Mouse (Mus musculus): Measurements from ENCODE around the gene Amer3. TPM values are rescaled to one million over a fixed set of nuclear protein-coding genes. Genes with fewer than 3 reads are reported as not detected.
"Not testable (repeated sequence)": the region's sequence is repeated elsewhere in the genome, so short reads cannot be mapped to it uniquely, and the experiment has no call there.

The Amer3 gene
- polyA plus RNA-seq, 2 experiments: 0.06 TPM; not detected in 1

- Histone ChIP-seq H3K4me3 (replicated peaks; ENCODE audit: low read length) (no peak overlapping the region), H3K27ac (replicated peaks; ENCODE audit: low read depth, low read length) (no peak overlapping the region), H3K4me1 (ENCODE audit: control insufficient read depth, insufficient read depth, low read length) (no peaks in the 10 kb centered on the region), H3K4me2 (replicated peaks; ENCODE audit: low read depth, low read length, severe bottlenecking) (no peak overlapping the region), H3K36me3 (ENCODE audit: control insufficient read depth, insufficient read depth, low read length) (no peaks in the 10 kb centered on the region), H3K9me3 (ENCODE audit: control insufficient read depth, low read length) (no peaks in the 10 kb centered on the region), H3K9ac (ENCODE audit: low read depth, low read length, severe bottlenecking) (no peak overlapping the region), H3K27me3 (ENCODE audit: control insufficient read depth, insufficient read depth, low read length) (no peaks in the 10 kb centered on the region)
- peak; percentile 65 for ATAC-seq (ENCODE audit: low FRiP score, low read depth)
- peak; percentile 82 for DNase-seq (ENCODE audit: low spot score)
- TF ChIP-seq POLR2A (IDR thresholded peaks at IDR 0.05; ENCODE audit: borderline replicate concordance, extremely low read depth, insufficient read depth, insufficient read length): no peak
- 13% methylated on average over 8 of the region's 8 CpGs for WGBS
Measured at GRCm38 (mm10) chr1:34602363-34602762, 22.9 kb downstream of the Amer3 start.

- ATAC-seq (ENCODE audit: low FRiP score, low read depth) (no peak), DNase-seq (ENCODE audit: low spot score) (no peak)
- no peak overlapping the region for H3K9ac ChIP-seq (ENCODE audit: low read depth, low read length, severe bottlenecking)
- no peaks in the 10 kb centered on the region for H3K9me3 ChIP-seq (ENCODE audit: control insufficient read depth, low read length)
- H3K4me2 ChIP-seq (replicated peaks; ENCODE audit: low read depth, low read length, severe bottlenecking): no peak overlapping the region
- no peaks in the 10 kb centered on the region for H3K4me1 ChIP-seq (ENCODE audit: control insufficient read depth, insufficient read depth, low read length)
- H3K36me3 ChIP-seq (ENCODE audit: control insufficient read depth, insufficient read depth, low read length): no peaks in the 10 kb centered on the region
- no peak overlapping the region for H3K4me3 ChIP-seq (replicated peaks; ENCODE audit: low read length)
- no peak overlapping the region for H3K27ac ChIP-seq (replicated peaks; ENCODE audit: low read depth, low read length)
- WGBS: 88% methylated on average over 2 of the region's 2 CpGs
- no peak for TF ChIP-seq POLR2A (IDR thresholded peaks at IDR 0.05; ENCODE audit: borderline replicate concordance, extremely low read depth, insufficient read depth, insufficient read length)
- no peaks in the 10 kb centered on the region for H3K27me3 ChIP-seq (ENCODE audit: control insufficient read depth, insufficient read depth, low read length)
Measured at GRCm38 (mm10) chr1:34613801-34614200, 34.3 kb downstream of the Amer3 start.

GRCm38 (mm10) chr1:34620116-34620515 is 40.7 kb downstream of the Amer3 start:
- not testable (repeated sequence) for H3K4me3 ChIP-seq (replicated peaks; ENCODE audit: low read length); H3K9me3 ChIP-seq (ENCODE audit: control insufficient read depth, low read length); H3K4me1 ChIP-seq (ENCODE audit: control insufficient read depth, insufficient read depth, low read length); DNase-seq (ENCODE audit: low spot score); H3K4me2 ChIP-seq (replicated peaks; ENCODE audit: low read depth, low read length, severe bottlenecking); ATAC-seq (ENCODE audit: low FRiP score, low read depth); H3K9ac ChIP-seq (ENCODE audit: low read depth, low read length, severe bottlenecking); H3K27me3 ChIP-seq (ENCODE audit: control insufficient read depth, insufficient read depth, low read length); H3K27ac ChIP-seq (replicated peaks; ENCODE audit: low read depth, low read length); H3K36me3 ChIP-seq (ENCODE audit: control insufficient read depth, insufficient read depth, low read length)
- WGBS: 92% methylated on average over 13 of the region's 13 CpGs

DNA sequence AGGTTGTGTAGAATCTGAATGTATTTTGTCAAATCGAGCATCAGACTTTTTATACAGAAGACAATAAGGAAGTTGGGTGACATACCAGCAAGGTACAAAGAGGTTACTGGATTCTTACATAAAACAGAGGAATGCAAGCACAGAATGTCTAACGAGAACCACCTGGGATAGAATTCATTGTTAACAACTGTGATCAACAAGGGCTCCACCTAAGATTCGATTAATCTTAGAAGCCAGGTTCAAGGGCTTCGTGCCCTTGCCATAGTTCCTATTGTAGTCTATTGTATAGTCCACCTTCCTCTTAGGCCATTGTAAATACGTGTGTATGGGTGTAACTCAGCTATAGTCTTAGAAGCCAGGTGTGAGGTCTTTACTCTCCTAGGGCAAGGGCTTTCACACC is 41.3 kb downstream of the Amer3 start:
- H3K36me3 ChIP-seq (ENCODE audit: control insufficient read depth, insufficient read depth, low read length); H3K4me3 ChIP-seq (replicated peaks; ENCODE audit: low read length); ATAC-seq (ENCODE audit: low FRiP score, low read depth); H3K9me3 ChIP-seq (ENCODE audit: control insufficient read depth, low read length); H3K9ac ChIP-seq (ENCODE audit: low read depth, low read length, severe bottlenecking); H3K27ac ChIP-seq (replicated peaks; ENCODE audit: low read depth, low read length); H3K27me3 ChIP-seq (ENCODE audit: control insufficient read depth, insufficient read depth, low read length); DNase-seq (ENCODE audit: low spot score); H3K4me1 ChIP-seq (ENCODE audit: control insufficient read depth, insufficient read depth, low read length); H3K4me2 ChIP-seq (replicated peaks; ENCODE audit: low read depth, low read length, severe bottlenecking): not testable (repeated sequence)
- 80% methylated on average over 5 of the region's 5 CpGs for WGBS

DNA sequence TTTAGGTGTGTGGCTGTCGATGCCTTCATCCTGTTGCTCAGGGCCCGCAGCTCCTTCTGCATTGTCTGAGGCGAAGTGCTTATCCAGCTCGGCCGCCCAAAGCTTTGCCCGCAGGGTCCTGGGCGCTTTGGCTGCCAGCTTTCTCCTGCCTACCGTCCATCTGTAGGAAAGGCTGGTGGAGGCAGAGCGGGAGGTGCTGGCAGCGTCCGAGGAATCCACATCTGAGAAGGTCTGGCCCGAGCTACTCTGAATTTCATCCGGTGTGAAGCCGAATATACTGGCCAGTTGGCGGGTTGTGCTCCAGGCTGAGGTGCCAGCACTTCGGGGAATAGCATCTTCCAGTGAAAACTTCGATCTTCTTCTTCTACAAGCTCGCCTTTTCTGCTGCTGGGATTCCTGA is 56.3 kb downstream of the Amer3 start:
- DNase-seq (ENCODE audit: low spot score) (no peak), ATAC-seq (ENCODE audit: low FRiP score, low read depth) (no peak)
- Histone ChIP-seq H3K27me3 (ENCODE audit: control insufficient read depth, insufficient read depth, low read length) (no peaks in the 10 kb centered on the region), H3K9me3 (ENCODE audit: control insufficient read depth, low read length) (no peaks in the 10 kb centered on the region), H3K27ac (replicated peaks; ENCODE audit: low read depth, low read length) (no peak overlapping the region), H3K4me2 (replicated peaks; ENCODE audit: low read depth, low read length, severe bottlenecking) (no peak overlapping the region), H3K4me3 (replicated peaks; ENCODE audit: low read length) (no peak overlapping the region), H3K36me3 (ENCODE audit: control insufficient read depth, insufficient read depth, low read length) (no peaks in the 10 kb centered on the region), H3K4me1 (ENCODE audit: control insufficient read depth, insufficient read depth, low read length) (no peaks in the 10 kb centered on the region), H3K9ac (ENCODE audit: low read depth, low read length, severe bottlenecking) (no peak overlapping the region)
- 85% methylated on average over 18 of the region's 18 CpGs for WGBS
- no peak for TF ChIP-seq POLR2A (IDR thresholded peaks at IDR 0.05; ENCODE audit: borderline replicate concordance, extremely low read depth, insufficient read depth, insufficient read length)

Other genes starting within 250 kb of the Amer3 start
- 49.0 and 51.2 TPM in 2 replicates for gene Ccdc115, start 140.0 kb upstream of the Amer3 start, polyA plus RNA-seq (2012; rRNA removed)
- gene Ccdc115, start 140.0 kb upstream of the Amer3 start, polyA plus RNA-seq (2014; fragmentation: Nextera tagmentation; extraction: Ambion mirVana): 51.6 and 53.4 TPM in 2 replicates
- gene Imp4, start 139.8 kb upstream of the Amer3 start, polyA plus RNA-seq (2012; rRNA removed): 39.9 and 44.1 TPM in 2 replicates
- 79.9 and 84.7 TPM in 2 replicates for gene Imp4, start 139.8 kb upstream of the Amer3 start, polyA plus RNA-seq (2014; fragmentation: Nextera tagmentation; extraction: Ambion mirVana)
- gene Ptpn18, start 119.9 kb upstream of the Amer3 start, polyA plus RNA-seq (2012; rRNA removed): 28.6 and 35.4 TPM in 2 replicates
- gene Ptpn18, start 119.9 kb upstream of the Amer3 start, polyA plus RNA-seq (2014; fragmentation: Nextera tagmentation; extraction: Ambion mirVana): 20.6 and 21.7 TPM in 2 replicates
- not detected in 2 replicates for gene Prss39, start 81.2 kb upstream of the Amer3 start, polyA plus RNA-seq (2012; rRNA removed)
- not detected in 2 replicates for gene Prss39, start 81.2 kb upstream of the Amer3 start, polyA plus RNA-seq (2014; fragmentation: Nextera tagmentation; extraction: Ambion mirVana)
- 0.09 and 0.40 TPM in 2 replicates for gene Cfc1, start 44.0 kb upstream of the Amer3 start, polyA plus RNA-seq (2012; rRNA removed)
- 0.77 and 1.0 TPM in 2 replicates for gene Cfc1, start 44.0 kb upstream of the Amer3 start, polyA plus RNA-seq (2014; fragmentation: Nextera tagmentation; extraction: Ambion mirVana)
- gene Prss40, start 18.7 kb upstream of the Amer3 start, polyA plus RNA-seq (2012; rRNA removed): not detected in 2 replicates
- 0.12 TPM in 1 of 2 replicates, not detected in the other for gene Prss40, start 18.7 kb upstream of the Amer3 start, polyA plus RNA-seq (2014; fragmentation: Nextera tagmentation; extraction: Ambion mirVana)

All from limb, embryonic 14.5 days (tissue).